Mouse (Mus musculus): Measurements from ENCODE around the gene Glo1.
"Not testable (repeated sequence)": the region's sequence is repeated elsewhere in the genome, so short reads cannot be mapped to it uniquely, and the experiment has no call there.

Glo1 gene

GRCm38 (mm10) chr17:30626719-30627118, at the start of gene Glo1:
Gene Glo1 (minus strand): TSS chr17:30626871.
- DNase-seq (ENCODE audit: low read depth, low spot score), result not testable (repeated sequence)

DNA sequence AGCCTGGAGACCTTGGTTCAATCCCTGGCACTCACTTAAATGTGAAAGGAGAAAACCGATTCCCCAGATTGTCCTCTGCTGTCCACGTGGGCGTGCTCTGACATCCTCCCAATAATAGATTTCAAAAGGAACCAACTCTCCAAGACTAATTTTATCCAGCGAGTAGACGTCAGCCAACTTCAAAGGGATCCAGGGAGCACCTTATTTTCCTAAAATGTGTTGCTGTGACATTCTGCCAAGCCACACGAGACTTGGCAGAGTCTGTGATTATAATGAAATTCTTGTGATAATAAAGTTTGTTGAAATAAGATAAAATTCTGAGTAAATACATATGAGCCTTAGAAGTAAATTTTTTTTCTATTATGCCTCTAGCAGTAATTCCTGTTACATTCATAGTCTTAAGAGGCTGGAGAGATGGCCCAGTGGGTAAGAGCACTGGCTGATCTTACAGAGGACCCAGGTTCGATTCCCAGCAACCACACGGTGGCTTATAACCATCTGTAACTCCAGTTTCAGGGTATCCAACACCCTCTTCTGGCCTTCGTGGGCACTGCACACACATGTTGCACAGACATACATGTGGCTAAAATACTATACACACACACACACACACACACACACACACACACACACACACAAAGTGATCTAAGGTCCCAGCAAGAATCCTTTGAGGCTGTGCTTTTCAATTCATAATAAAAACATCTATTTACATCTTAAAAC, 48.5 kb upstream of the Glo1 start:
- DNase-seq (ENCODE audit: low read depth, low spot score), result no peak

DNA sequence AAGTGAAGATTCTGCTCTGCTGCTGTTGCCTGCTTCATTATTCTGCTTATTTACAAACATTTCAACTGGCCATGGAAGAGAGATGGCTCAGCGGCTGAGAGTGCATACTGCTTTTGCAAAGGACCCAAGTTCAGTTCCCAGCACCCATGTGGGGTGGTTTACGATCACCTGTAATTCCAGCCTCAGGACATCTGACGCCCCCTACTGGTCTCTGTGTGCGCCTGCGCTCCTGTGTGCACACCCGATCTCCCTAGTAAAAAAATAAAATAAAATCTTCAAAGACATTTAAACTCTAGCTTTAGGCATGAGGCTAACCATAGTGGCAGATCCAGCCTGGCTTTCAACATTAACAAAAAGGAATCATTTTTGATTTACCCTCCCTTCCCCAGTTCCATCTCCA, 46.4 kb upstream of the Glo1 start:
- no peak for DNase-seq (ENCODE audit: low read depth, low spot score)

- no peak for DNase-seq (ENCODE audit: low read depth, low spot score)
Observed at GRCm38 (mm10) chr17:30672556-30672955, 45.9 kb upstream of the Glo1 start.

GRCm38 (mm10) chr17:30664856-30665255, 38.2 kb upstream of the Glo1 start:
- no peak for DNase-seq (ENCODE audit: low read depth, low spot score)

DNA sequence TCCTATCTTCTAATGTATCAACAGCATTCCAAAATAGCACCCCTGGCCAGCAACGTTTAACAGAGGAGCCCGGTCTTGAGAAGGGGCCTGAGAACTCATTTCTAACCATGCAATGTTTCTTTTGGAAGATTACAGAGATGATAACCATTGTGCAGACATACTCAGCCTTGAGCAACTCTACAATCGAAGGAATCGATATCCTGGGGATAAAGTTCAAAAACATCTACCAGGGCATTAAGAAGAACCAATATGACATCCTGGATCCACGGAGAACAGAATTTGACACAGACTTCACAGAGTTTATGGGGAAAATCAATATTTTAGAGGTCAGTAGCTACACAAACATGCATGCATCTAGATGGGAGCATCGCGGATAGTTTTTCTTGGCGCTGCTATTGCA, 36.5 kb upstream of the Glo1 start:
- no peak for DNase-seq (ENCODE audit: low read depth, low spot score)

DNA sequence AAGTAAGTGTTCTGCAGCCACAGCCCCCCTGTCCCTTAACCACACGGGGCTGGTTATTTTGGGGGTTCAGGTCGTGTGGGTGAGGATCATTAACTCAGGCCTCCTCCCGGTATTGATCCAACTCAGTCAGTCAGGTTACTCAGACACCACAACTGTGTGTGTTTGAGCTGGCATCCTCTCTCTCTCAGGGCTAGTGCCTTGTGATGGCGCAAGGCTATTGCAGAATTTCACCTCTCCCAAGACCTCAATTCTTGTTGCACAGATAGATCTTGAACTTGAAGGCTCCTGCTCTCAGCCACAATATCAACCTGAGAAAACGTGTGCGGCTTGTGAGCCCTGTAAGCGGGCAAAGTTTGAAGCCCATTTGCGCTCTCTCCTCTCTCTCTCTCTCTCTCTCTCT, 35.5 kb upstream of the Glo1 start:
- DNase-seq (ENCODE audit: low read depth, low spot score), result no peak

GRCm38 (mm10) chr17:30658152-30658544, 31.5 kb upstream of the Glo1 start:
- no peak for DNase-seq (ENCODE audit: low read depth, low spot score)

- no peak for DNase-seq (ENCODE audit: low read depth, low spot score)
Observed at GRCm38 (mm10) chr17:30657530-30658151, 31.0 kb upstream of the Glo1 start.

DNA sequence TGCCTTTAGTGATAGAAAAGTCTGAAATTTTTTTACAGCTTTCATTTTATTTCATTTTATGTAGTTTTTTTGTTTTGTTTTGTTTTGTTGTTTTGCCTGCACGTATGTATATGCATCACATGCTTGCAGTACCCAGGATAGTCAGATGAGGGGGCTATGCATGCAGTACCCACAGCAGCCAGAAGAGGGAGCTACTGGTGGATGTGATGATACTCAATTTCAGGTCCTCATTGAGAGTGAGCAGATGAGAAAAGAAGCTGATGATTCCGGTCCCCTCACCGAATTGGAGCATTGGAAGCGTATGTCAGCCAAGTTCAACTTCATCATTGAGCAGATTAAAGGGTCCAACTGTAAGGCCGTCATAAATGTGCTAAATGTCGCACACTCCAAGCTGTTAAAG, 26.3 kb upstream of the Glo1 start:
- no peak for DNase-seq (ENCODE audit: low read depth, low spot score)

- no peak for DNase-seq (ENCODE audit: low read depth, low spot score)
Observed at GRCm38 (mm10) chr17:30648770-30649169, 22.1 kb upstream of the Glo1 start.

GRCm38 (mm10) chr17:30640896-30641295, 14.2 kb upstream of the Glo1 start:
- no peak for DNase-seq (ENCODE audit: low read depth, low spot score)

DNA sequence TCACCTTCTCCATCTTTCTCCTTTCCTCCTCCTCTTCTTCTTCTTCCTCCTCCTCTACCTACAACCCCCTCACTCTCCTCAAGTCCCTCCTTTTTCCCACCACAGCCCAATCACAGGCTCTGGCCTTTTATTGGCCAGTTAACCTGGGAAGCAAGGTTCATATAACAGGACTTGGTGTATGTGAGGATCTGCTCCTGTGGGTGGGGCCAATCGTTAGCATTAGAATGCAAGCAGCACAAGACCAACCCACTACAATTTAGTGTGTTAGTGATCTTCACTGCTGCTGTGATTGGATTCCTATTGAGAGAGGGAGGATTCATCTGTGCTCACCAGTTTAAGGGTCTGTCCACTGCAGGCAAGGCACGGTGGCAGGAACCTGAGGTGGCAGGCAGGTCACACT, 12.3 kb upstream of the Glo1 start:
- no peak for DNase-seq (ENCODE audit: low read depth, low spot score)

- DNase-seq (ENCODE audit: low read depth, low spot score), result no peak
Observed at GRCm38 (mm10) chr17:30637714-30638113, 11.0 kb upstream of the Glo1 start.

DNA sequence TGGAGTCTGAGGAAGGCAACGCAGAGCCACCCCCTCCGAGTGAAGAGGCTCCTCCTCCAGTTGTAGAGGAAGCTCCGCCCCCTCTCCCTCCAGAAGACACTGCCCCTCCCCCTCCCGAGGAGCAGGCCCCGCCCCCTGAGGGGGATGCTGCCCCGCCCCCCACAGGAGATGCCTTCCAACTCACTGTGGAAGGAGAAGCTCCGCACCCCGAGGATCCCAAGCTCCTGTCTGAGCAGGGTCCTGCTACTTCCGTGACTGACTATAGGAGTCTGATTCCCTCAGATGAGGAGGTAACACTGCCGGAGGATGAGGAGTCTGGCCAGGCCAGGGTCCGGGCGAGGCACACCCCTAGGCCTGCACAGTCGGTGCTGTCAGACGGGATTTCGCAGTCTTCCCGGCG, 8.7 kb upstream of the Glo1 start:
- no peak for DNase-seq (ENCODE audit: low read depth, low spot score)

- DNase-seq (ENCODE audit: low read depth, low spot score), result not testable (repeated sequence)
Observed at GRCm38 (mm10) chr17:30624132-30624531, 2.5 kb downstream of the Glo1 start, which contains the start of gene Dnah8. Gene Dnah8 (plus strand): TSS chr17:30624354.

DNA sequence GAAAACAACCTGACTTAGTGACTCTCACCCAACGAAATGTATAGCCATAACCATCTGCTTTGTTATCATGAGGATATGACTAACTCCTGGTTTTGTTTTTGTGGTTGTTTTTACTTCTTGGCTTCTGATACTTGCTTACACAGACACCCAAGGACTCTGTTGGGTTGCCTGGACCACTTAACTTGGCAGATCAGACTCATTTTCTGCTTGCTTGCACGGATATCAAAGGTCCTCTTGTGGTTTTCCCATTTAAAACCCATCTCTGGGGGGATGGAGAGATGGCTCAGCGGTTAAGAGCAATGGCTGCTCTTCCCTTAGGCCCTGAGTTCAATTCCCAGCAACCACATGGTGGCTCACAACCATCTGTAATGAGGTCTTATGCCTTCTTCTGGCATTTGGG, 3.5 kb downstream of the Glo1 start:
- no peak for DNase-seq (ENCODE audit: low read depth, low spot score)

DNA sequence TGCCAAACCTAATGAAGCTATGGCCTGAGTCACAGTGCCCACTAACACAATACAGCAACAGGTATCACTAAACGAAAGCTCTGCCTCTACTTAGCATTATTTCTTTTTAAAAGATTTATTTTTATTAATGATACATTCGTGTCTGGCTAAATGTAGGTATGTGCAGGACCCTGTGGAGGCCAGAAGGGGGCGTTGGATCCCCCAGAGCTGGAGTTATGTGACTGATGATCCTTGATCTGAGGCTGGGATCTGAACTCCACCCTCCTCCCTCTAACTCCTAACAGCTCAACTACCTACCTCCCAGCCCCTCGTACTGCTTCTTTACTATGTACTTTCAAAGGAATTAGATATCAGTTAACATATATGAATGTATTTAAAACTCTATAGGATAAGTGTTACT, 5.2 kb downstream of the Glo1 start:
- DNase-seq (ENCODE audit: low read depth, low spot score), result no peak

- no peak for DNase-seq (ENCODE audit: low read depth, low spot score)
Observed at GRCm38 (mm10) chr17:30620548-30620947, 6.1 kb downstream of the Glo1 start.

- no peak for DNase-seq (ENCODE audit: low read depth, low spot score)
Observed at GRCm38 (mm10) chr17:30619153-30619552, 7.5 kb downstream of the Glo1 start.

GRCm38 (mm10) chr17:30618136-30618891, 8.4 kb downstream of the Glo1 start:
- DNase-seq (ENCODE audit: low read depth, low spot score), result no peak

DNA sequence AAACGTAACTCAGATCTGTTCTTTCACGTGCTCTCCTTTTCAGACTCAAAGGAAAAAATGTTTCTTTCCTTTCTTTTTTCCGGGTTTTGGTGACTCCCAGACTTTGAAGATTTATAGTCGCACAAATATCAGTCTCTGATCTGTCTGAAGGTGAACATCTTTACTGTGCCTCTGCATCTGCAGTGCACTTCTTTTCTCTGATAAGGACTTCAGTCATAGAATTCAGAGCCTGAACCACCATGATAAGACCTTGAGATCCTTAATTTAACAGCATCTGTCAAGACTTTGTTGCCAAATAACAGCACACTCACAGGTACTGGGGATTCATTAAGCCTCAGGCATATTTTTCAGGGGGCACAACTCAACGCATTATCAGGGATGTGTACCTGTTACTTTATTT, 10.5 kb downstream of the Glo1 start:
- DNase-seq (ENCODE audit: low read depth, low spot score), result no peak

DNA sequence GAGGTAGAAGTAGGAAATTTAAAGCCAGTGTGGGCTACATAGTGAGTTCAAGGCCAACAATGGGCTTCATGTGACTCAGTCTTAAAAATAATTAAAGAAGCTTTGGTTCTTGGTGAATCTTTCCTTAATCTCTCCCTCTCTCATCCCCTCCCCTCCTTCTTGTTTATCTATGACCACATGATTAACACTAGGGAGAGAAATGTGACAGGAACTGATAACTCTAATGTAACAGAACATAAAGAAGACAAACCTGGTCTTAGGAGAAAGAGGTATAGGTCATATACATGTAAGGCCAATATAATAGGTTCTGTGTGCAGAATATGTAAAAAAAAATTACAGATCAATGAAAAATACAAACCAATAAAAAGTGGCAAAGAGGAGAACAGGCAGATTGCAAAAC, 13.3 kb downstream of the Glo1 start:
- no peak for DNase-seq (ENCODE audit: low read depth, low spot score)
